Mouse (Mus musculus) T-helper 1 cell (primary cell): ENCODE measurements at regions not wholly inside any gene's neighbourhood (a gene's known extent, or its start where the extent isn't known, plus 50 kb on each side); places are given as distances from the start of the nearest gene placed in this dataset.

ENCODE experiments used
- in situ Hi-C: fragments of 300-600 bp; cut with MboI, MseI; formaldehyde crosslinking; loops from one replicate; pipeline ENCODE4 v1.15.1; 2025; ENCODE audit warnings: high pct_unique_total_duplicates

DNA sequence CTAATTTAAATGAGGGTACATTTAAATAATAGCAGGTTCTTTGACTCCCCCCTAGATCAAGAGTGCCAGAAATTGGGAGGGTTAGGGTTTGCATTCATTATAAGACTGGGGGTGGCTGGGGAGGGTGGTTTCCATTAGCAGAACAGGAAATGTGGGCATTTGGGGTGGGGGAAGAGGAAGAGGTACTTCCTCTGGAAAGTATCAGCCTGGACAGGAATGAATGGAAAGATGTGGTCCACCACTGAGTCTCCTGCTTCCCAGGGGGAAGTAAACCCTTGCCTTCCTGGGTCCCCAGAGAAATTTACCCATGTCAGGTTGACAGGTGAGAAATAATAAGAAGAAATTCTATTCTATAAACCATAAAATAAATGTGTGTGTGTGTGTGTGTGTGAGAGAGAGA lies 171.5 kb upstream of the Serpine2 start:
- in situ Hi-C loops: no loop called here

DNA sequence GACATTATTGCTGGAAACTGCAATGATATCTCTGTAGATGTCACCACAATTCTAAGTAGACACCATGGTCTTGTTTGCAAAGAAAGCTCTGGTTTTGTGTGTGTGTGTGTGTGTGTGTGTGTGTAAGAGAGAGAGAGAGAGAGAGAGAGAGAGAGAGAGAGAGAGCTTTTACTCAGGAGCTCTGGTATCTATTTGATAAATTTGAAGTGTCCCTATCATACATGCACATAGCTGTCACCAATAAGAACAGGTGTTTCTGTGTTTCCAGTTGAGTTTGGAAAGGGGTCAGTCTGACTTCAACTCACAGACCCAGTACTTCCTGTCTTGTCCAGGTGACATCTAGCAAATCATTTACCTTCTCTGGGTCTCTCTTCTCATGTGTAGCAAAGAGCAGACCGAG lies 169.7 kb upstream of the Serpine2 start:
- in situ Hi-C loops: no loop called here

- in situ Hi-C loops: no loop called here
Observed at GRCm38 (mm10) chr1:80030224-80030623, 169.2 kb upstream of the Serpine2 start.

DNA sequence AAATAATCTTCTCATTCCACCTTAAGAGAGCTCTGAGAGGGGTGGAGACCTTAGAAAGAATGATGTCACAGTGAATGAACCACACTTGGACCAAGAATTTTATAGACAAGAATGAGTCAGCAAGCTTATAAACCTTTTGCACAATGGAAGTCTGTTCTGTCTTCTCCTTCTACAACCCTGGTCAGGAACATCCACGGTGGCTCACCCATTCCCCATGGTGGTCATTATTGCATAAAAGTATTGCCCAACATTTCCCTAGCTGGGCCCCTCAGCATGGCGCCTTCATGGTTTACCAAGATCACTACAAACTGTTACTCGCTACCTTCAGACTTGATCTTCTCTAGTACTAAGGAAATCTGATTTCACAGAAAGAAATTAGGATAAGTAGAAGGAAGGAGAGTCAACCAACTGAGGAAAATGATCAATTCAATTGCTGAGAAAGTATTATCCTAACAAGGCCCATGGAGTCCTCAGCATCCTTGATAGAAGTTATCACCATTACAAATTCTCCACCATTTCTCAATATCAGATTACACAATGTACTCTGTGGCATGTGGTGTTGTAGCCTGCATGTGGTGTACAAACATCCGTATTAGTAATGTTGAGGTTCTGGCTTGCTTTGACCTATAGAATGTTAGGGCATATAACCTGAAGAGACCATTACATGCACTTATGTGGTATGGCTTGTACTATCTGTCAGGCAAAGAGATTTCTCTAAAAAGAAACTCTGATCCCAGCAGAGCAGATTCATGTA lies 165.1 kb upstream of the Serpine2 start:
- in situ Hi-C loops: no loop called here

- in situ Hi-C loops: no loop called here
Observed at GRCm38 (mm10) chr1:80023518-80024095, 162.6 kb upstream of the Serpine2 start.

DNA sequence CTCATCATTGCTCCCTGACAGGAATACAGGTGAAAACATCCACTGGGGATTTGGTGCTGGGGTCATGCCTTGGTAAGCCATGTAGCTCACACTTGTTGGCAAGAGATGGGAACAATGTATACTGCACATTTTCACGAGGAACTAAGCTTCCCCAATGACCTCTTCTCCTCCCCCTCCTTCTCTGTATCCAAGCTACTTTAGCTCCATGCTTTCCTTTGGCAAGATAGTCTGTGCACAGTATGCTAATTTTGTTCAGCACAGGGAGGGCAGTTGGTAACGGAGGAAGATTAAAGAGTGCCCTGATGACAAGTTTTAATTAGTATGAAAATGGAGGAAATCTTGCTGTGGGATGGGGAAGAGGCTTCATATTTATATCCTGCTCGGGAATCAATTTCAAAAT lies 160.9 kb upstream of the Serpine2 start:
- in situ Hi-C loops: no loop called here

- in situ Hi-C loops: no loop called here
Observed at GRCm38 (mm10) chr1:80018391-80019065, 157.5 kb upstream of the Serpine2 start.

DNA sequence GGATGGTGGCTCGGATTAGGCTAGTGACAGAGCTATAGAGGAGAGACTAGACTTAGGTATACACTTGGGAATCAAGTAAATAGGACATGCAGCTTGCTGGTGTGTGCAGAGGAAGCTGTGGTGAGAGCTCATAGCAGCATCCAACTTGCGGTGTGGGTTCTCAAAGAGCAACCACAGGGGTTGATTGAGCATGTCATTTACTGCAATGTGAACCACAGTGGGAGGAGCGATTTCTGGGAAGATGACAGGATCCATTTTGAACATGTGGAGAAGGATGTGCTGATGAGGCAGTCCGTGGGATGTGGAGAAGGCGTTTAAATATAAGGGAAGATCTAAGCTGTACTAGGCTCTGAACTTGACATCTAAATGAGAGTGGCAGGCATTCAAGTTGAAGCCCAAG lies 154.5 kb upstream of the Serpine2 start:
- in situ Hi-C loops: no loop called here

GRCm38 (mm10) chr1:80014586-80014985 lies 153.6 kb upstream of the Serpine2 start:
- in situ Hi-C loops: no loop called here

DNA sequence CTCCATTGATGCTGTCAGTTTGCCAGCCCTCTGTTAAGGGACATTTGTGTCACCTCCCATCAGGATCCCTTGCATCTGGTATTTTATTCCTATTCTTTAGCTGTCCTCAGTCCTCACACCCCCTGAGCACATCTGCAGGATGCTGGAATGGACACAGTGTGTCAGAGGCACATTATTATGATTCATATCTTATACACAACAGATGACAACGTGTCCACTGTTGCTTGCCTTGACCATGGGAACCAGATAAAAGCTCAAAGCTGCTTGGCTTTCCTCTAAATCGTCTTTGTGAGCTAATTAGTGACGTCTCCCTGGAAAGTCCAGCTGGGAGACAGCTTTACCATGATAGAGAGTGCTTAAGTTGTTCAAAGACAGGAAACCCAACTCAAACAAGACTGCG lies 149.7 kb upstream of the Serpine2 start:
- in situ Hi-C loops: no loop called here

GRCm38 (mm10) chr1:79999081-79999480 lies 138.1 kb upstream of the Serpine2 start:
- in situ Hi-C loops: loop anchor here (5.0 kb wide), 1 partner anchor 103 kb away; no protein-coding TSS in a partner anchor

GRCm38 (mm10) chr1:79997911-79998310 lies 136.9 kb upstream of the Serpine2 start:
- in situ Hi-C loops: loop anchor here (5.0 kb wide), 1 partner anchor 104 kb away; no protein-coding TSS in a partner anchor

GRCm38 (mm10) chr1:79997456-79997855 lies 136.5 kb upstream of the Serpine2 start:
- in situ Hi-C loops: loop anchor here (5.0 kb wide), 1 partner anchor 105 kb away; no protein-coding TSS in a partner anchor

DNA sequence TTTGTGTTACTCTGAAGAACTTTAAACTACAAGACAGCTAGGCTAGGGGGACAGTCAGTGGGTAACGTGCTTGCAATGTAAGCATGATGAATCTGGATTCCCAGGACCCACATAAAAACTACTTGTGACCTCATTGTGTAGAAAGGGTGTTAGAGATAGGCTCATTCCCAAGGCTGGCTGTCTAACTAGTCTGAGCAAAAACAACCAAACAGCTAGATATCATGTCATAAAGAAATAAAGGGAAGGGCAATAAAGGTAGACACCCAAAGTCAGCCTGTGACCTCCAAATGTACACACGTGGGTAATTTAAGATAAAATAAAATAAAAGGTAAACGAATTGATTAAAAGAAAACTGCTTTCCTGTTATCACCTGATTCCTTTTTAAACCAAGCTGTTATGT lies 123.7 kb upstream of the Serpine2 start:
- in situ Hi-C loops: no loop called here

DNA sequence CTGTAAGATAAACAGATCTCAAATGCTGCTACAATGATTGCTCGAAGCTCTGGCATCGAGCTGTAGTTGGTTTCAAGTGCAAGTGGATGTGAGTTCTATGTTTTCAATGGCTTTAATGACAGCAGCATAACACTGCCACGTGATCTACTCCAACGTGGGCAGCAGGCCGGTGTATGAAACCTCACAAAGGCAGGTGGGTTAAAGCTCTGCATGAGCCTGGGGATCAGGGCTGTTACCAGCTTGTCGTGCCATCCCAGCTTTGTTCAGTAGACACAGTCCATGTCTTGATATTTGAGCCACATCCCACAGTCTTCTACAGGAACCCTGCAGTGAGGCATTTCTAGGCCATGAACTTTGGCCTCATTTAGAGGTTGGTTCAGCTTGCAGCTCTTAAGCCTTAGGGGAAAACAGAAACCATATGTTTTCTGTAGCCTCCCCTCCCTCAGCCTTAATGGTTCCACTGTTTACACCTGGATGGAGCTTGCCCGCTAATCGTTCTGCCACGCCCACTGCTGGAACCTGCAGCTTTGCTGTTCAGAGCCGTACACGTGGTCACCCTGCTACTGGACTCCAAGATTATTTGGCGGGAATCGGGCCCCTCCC lies 121.8 kb upstream of the Serpine2 start:
- in situ Hi-C loops: no loop called here

DNA sequence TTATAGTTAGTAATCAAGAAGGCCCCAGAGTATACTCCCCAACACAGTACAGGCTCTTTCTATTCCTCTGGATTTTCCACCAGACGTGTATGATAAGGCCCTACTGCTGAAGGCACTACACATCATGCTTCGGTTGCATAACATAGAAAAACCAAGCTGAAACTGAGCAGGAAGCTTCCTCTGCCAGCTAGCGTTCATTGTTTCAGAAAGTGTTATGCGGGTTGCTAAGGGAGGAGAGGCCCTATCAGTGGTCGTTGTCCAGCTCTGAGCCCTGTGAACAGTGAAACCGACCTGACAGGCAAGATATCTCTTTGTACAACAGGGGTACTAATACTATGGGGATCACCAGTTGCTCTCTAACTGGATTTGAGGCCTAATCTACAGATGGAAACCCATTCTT lies 118.9 kb upstream of the Serpine2 start:
- in situ Hi-C loops: no loop called here

DNA sequence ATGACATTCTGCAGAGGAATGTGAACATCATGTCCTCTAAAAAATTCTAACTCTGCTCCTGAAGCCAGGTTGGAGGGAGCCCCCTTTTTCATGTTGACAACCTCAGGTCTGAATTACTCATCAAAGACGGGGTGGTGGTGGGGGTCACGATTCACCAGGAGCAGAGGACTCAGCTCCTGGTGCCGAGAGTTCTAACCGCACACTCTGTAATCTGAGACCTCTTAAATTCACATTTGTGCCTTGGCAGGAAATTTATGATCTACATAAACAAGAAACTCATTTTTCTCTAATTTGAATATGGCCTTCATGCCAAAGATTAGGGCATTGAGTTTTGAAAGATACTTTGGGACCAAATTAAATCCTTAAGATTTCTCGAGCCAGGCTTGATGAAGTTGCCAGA lies 117.2 kb upstream of the Serpine2 start:
- in situ Hi-C loops: no loop called here

DNA sequence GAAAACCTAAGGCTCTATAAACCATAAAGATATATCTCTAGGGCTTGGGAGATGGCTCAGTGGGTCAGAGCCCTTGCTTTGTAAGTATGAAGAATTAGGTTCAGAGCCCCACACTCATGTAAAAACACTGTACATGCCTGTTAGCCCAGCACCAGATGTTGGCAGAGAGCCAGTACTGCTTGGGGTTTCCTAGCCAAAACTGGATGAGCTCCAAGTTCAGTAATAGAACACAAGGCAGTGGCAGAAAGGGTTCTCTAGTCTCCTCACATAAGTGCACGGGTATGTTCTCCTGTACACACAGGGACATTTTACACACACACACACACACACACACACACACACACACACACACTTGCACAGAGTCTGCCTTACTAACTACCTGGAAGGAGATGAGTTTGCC lies 95.1 kb upstream of the Serpine2 start:
- in situ Hi-C loops: no loop called here

- in situ Hi-C loops: no loop called here
Observed at GRCm38 (mm10) chr1:79944231-79944630, 83.3 kb upstream of the Serpine2 start.

GRCm38 (mm10) chr1:79932435-79932834 lies 71.5 kb upstream of the Serpine2 start:
- in situ Hi-C loops: no loop called here

DNA sequence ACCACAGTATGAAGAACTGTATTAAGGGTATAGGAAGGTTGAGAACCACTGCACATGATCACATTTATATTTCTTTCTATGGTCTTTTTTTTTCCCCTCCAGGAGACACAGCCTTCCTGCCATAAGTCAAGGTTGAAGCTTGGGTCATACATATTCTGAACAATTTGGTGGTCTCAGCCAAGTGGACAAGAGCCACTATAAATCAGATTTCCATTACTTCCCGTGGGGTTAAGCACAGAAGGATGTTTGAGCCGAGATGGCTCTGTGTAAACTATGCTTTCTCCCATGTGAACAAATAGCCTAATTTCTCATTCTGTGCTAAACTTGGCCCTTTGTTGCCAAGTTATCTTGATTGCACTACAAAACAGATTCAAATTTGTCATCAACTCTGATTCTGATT lies 66.8 kb upstream of the Serpine2 start:
- in situ Hi-C loops: no loop called here

DNA sequence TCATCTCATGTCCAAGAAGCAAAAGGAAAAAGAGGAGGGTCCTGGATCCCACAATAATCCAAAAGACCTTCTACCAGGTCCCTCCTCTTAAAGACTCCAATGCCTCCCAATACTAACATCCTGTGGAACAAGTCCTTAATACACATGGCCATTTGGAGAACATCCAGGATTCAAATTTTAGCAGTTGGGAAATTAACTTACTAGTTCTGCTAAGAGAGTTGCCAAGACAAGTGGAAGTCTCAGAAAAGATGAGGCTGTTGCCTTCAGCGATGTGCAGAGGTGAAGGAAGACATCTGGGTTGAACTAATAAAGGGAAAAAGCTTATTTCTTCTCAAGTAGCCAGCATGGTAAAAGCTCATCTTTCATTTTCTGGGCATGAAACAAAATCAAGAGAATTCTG lies 64.8 kb upstream of the Serpine2 start:
- in situ Hi-C loops: no loop called here
